Mouse (Mus musculus): ENCODE measurements around the gene Efhd1. TPM values are rescaled to one million over a fixed set of nuclear protein-coding genes. Genes with fewer than 3 reads are reported as not detected.
A peak's percentile ranks its signal among the peaks of the same experiment; 100 is the strongest.

The Efhd1 gene
- polyA plus RNA-seq, 1 experiment: 0.49 TPM

DNA sequence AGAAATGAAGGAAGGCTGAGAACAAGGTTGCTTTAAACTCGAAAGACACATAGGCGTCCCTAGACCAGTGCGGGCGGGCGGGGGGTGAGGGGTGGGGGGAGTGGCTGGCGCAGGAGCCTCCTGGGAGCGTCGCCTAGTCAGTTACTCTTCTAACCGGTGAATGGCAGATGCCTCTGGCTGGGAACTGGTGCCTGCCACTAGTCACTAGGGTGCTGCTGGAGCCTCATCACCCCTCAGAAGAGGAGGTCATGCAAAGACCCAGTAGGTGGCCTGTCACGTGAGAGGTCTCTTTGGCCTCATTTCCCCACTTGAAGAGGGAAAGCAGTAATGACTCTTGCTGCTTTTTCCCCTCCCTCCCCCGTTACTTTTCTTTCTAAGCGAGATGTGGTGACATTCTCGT, 1.0 kb downstream of the Efhd1 start:
- no peak for TF ChIP-seq CTCF (IDR thresholded peaks at IDR 0.05; ENCODE audit: borderline replicate concordance, insufficient read depth, low read length)
- TF ChIP-seq POLR2A (IDR thresholded peaks at IDR 0.05; ENCODE audit: low read depth, low read length): no peak
- H3K4me1 ChIP-seq (ENCODE audit: control insufficient read depth, insufficient read depth, low read length): no peaks in the 10 kb centered on the region
- H3K4me3 ChIP-seq (ENCODE audit: insufficient read depth, low read length): no peak overlapping the region
- H3K27ac ChIP-seq (ENCODE audit: insufficient read depth, low read length): no peak overlapping the region

DNA sequence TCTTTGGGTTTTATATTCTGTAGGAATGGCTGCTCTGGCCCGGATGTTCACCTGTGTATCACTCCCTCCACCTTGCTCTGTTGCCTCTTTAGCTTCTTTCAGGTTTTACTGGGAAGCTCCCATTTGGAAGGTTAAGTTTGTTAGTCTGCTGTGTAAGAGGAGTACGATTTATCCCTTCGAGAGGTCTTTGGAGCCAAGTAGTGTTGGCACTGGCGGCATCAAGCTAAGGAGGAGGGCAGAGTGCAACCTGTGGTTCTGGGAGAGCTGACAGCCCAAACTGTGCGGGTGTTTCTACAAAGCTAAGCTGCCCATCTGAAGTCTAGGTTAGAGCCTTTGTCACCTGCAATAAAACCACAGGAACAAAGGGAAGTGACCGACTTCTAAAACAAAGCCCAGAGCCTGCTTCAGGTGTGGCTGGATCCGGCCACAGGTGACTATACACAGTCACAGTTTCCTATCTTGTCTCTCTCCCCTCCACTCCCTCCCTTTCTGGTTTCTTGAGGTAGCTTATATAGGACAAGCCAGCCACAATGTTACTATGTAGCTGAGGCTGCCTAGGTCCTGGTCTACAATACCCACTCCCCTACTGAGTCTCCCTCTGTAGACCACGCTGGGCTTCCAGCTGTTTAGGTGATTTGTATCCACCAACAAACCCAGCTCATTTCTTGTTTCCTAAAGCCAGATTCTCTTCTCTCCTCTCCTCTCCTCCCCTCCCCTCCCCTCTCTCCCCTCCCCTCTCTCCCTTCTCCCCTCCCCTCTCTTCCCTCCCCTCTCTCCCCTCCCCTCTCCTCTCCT, 2.3 kb downstream of the Efhd1 start:
- Histone ChIP-seq H3K4me3 (ENCODE audit: insufficient read depth, low read length) (no peak overlapping the region), H3K27ac (ENCODE audit: insufficient read depth, low read length) (no peak overlapping the region), H3K4me1 (ENCODE audit: control insufficient read depth, insufficient read depth, low read length) (no peaks in the 10 kb centered on the region)
- TF ChIP-seq CTCF (IDR thresholded peaks at IDR 0.05; ENCODE audit: borderline replicate concordance, insufficient read depth, low read length) (no peak), POLR2A (IDR thresholded peaks at IDR 0.05; ENCODE audit: low read depth, low read length) (no peak)

DNA sequence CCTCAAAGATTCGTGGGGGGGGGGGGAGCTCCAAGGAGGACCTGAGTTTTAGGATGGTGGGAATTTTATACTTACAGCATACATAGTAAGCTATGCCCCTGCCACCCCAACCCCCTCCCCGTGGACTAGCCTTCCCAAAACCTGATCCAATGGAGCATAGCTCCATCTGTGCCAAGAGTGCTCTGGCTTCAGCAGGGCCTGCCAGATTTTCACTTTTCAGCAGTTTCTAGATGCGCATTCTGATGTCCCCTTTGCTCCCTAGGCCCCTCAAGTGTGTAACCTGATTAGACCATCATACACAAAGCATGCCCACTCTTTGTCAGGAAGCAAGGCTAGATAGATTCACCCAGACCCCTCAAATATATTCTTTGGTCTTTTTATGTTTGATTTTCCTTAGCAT, 6.0 kb downstream of the Efhd1 start:
- Histone ChIP-seq H3K4me3 (ENCODE audit: insufficient read depth, low read length) (no peak overlapping the region), H3K27ac (ENCODE audit: insufficient read depth, low read length) (no peak overlapping the region), H3K4me1 (ENCODE audit: control insufficient read depth, insufficient read depth, low read length) (no peaks in the 10 kb centered on the region)
- no peak for TF ChIP-seq CTCF (IDR thresholded peaks at IDR 0.05; ENCODE audit: borderline replicate concordance, insufficient read depth, low read length)
- no peak for TF ChIP-seq POLR2A (IDR thresholded peaks at IDR 0.05; ENCODE audit: low read depth, low read length)

DNA sequence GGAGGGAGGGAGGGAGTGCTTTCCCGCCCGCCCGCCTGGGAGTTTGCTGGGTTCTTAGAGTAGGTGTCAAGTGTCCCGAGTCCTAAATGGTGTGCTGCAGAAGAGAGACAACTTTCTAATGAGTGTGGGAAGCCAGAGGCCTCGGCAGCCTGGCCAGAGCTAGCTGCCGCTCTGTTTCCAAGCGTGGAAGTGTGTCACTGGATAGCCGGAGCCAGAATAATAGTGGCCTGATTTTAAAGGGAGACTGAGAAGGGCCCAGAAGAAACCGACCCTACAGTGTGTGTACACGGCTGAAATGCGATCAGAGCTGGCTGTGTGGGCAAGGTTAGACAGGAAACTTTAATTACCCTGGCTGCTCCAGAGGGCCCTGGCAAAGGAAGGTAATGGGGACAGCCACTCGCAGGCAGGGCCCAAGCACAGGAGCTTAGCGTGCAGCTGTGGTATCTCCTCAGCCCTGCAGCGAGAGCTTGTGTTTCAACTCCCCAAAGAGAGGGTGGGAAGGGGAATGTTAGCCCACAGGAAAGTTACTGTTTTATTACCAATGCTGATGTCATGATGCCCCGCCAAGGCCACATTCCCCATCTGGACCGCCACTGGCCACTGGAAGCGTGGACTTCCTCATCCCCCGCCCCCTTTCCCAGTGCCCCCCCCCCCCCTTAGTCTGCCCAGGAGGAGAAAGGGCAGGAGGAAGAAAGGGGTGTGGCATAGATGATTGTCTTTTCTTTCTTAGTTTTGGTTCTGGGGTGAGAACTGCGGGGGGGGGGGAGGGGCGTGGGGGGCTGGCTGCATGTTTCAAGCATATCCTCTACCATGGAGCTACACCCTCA, 6.7 kb downstream of the Efhd1 start:
- TF ChIP-seq CTCF (IDR thresholded peaks at IDR 0.05; ENCODE audit: borderline replicate concordance, insufficient read depth, low read length): no peak
- TF ChIP-seq POLR2A (IDR thresholded peaks at IDR 0.05; ENCODE audit: low read depth, low read length): 0 out of 2 replicates have a peak, but pooled peaks have one; percentile 19
- H3K27ac ChIP-seq (ENCODE audit: insufficient read depth, low read length): no peak overlapping the region
- no peaks in the 10 kb centered on the region for H3K4me1 ChIP-seq (ENCODE audit: control insufficient read depth, insufficient read depth, low read length)
- no peak overlapping the region for H3K4me3 ChIP-seq (ENCODE audit: insufficient read depth, low read length)

DNA sequence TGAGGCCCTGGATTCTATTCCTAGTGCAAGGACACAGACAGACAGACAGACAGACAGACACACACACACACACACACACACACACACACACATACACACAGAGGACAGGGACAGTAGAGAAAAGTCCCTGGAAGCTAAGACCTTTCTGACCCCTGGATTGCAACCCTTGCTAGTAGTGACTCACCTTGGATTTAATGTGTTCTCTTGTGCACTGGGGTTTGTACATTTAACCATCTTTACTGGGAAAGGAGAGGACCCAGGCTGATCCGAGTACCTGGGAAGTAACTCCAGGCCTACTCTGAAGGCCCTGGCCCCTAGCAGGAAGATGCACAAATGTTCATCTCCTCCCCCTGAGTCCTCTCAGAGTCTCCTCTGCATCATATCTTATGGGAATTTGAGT, 7.4 kb downstream of the Efhd1 start:
- no peak overlapping the region for H3K4me3 ChIP-seq (ENCODE audit: insufficient read depth, low read length)
- H3K4me1 ChIP-seq (ENCODE audit: control insufficient read depth, insufficient read depth, low read length): no peaks in the 10 kb centered on the region
- H3K27ac ChIP-seq (ENCODE audit: insufficient read depth, low read length): no peak overlapping the region
- TF ChIP-seq CTCF (IDR thresholded peaks at IDR 0.05; ENCODE audit: borderline replicate concordance, insufficient read depth, low read length): no peak
- no peak for TF ChIP-seq POLR2A (IDR thresholded peaks at IDR 0.05; ENCODE audit: low read depth, low read length)

DNA sequence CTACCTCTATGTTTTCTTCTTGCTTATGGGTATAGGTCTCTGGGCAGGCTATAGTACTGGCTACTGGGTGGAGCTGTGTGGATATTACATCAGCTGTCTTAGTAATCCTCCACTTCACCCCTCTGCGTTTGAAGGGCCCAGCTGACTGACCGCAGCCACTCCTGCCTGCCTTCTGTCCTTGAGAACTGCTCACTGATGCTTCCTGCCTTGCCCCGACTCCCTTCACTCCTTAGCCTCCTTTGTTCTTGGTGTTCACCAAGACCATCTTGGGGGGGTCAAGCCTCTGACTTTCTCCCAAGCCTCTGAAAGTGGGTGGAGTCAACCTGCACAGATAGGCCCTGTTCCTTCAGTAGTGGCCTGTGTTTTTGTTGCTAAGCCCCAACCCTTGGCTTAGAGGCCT, 8.3 kb downstream of the Efhd1 start:
- no peak overlapping the region for H3K27ac ChIP-seq (ENCODE audit: insufficient read depth, low read length)
- TF ChIP-seq CTCF (IDR thresholded peaks at IDR 0.05; ENCODE audit: borderline replicate concordance, insufficient read depth, low read length) (no peak), POLR2A (IDR thresholded peaks at IDR 0.05; ENCODE audit: low read depth, low read length) (no peak)
- no peak overlapping the region for H3K4me3 ChIP-seq (ENCODE audit: insufficient read depth, low read length)
- no peaks in the 10 kb centered on the region for H3K4me1 ChIP-seq (ENCODE audit: control insufficient read depth, insufficient read depth, low read length)

DNA sequence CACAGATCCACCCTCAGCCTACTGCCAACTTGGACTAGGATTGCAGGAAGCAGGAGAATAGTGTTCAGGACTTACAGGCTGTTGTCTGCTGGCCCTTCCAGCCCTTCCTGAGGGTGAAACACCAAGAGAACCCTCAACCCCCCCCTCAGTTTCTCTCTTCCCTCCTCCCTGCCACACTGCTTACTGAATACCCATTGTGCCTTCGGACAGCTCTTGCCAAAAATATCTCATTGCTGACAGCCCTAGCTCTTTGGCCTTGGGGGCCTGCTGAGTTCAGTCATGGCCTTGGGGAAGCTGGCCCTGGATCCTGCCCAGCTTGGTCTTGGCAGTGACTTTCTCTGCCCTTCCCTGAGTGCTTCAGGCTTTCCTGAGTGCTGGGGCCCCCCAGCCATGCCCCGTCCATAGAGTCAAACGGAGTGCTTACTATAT, 9.4 kb downstream of the Efhd1 start:
- no peak overlapping the region for H3K4me3 ChIP-seq (ENCODE audit: insufficient read depth, low read length)
- H3K4me1 ChIP-seq (ENCODE audit: control insufficient read depth, insufficient read depth, low read length): no peaks in the 10 kb centered on the region
- TF ChIP-seq POLR2A (IDR thresholded peaks at IDR 0.05; ENCODE audit: low read depth, low read length): no peak
- no peak for TF ChIP-seq CTCF (IDR thresholded peaks at IDR 0.05; ENCODE audit: borderline replicate concordance, insufficient read depth, low read length)
- H3K27ac ChIP-seq (ENCODE audit: insufficient read depth, low read length): no peak overlapping the region

DNA sequence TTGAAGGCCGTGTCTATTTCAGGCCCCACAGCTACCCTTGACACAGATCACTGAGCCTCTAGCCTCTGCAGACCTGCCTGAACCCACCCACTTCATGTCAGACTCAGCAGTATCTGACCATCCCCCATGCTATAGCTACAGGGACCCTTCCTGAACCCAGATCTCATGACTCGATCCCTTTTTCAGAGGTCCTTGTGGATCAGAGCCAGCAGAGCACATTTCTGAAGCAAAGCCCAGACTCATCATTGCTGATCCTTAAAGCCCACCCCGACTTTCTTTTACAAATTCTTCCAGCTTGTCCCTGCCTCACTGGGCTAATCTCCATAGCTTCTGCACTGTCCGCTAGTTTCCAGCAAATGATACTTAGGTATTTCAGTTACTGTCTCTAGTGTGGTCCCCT, 10.0 kb downstream of the Efhd1 start:
- H3K4me1 ChIP-seq (ENCODE audit: control insufficient read depth, insufficient read depth, low read length): no peaks in the 10 kb centered on the region
- no peak for TF ChIP-seq POLR2A (IDR thresholded peaks at IDR 0.05; ENCODE audit: low read depth, low read length)
- TF ChIP-seq CTCF (IDR thresholded peaks at IDR 0.05; ENCODE audit: borderline replicate concordance, insufficient read depth, low read length): no peak
- no peak overlapping the region for H3K4me3 ChIP-seq (ENCODE audit: insufficient read depth, low read length)
- H3K27ac ChIP-seq (ENCODE audit: insufficient read depth, low read length): no peak overlapping the region

DNA sequence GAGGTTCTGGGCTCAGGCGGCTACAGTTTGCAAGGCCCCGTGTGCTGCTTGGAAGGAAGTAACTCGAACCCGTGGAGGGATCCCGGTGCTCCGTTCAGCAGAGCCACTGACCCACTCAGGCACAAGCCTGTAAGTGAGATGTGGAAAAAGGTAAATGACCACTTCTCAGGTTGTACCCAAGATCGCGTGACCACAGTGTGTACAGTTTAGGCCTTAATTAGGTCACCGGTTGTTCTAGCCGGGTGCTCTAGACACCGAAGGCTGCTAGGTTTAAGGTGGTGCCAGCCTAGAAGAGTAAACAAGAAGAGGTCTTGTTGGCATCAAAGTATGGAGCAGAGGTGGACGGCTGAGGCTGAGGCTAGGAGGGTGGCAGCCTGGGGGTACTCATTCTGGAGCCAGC, 11.0 kb downstream of the Efhd1 start:
- no peak overlapping the region for H3K4me3 ChIP-seq (ENCODE audit: insufficient read depth, low read length)
- H3K27ac ChIP-seq (ENCODE audit: insufficient read depth, low read length): no peak overlapping the region
- TF ChIP-seq CTCF (IDR thresholded peaks at IDR 0.05; ENCODE audit: borderline replicate concordance, insufficient read depth, low read length) (no peak), POLR2A (IDR thresholded peaks at IDR 0.05; ENCODE audit: low read depth, low read length) (no peak)
- no peaks in the 10 kb centered on the region for H3K4me1 ChIP-seq (ENCODE audit: control insufficient read depth, insufficient read depth, low read length)

DNA sequence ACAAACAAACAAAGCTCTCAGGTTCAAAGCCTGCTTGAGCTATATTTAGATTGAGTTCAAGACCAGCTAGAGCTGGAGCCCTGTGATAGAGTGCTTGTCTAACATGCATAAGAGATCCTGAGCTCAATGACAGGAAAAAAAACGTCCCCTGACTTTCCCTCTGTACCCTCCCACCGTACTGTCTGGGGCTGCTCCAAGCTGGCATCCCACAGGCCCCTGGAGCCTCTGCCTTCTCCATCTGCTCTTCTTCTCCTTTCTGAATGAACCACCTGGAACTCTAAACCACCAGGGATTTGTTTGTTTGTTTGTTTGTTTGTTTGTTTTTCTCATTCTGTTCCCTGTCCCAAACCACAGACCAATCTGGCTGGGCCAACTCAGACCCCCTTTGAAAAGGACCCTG, 11.9 kb downstream of the Efhd1 start:
- no peak for TF ChIP-seq POLR2A (IDR thresholded peaks at IDR 0.05; ENCODE audit: low read depth, low read length)
- no peak for TF ChIP-seq CTCF (IDR thresholded peaks at IDR 0.05; ENCODE audit: borderline replicate concordance, insufficient read depth, low read length)
- Histone ChIP-seq H3K4me1 (ENCODE audit: control insufficient read depth, insufficient read depth, low read length) (no peaks in the 10 kb centered on the region), H3K4me3 (ENCODE audit: insufficient read depth, low read length) (no peak overlapping the region), H3K27ac (ENCODE audit: insufficient read depth, low read length) (no peak overlapping the region)
